Mouse (Mus musculus) embryonic facial prominence, embryonic 10.5 days (tissue): Measurements from ENCODE around the gene Slc12a4. TPM values are rescaled to one million over a fixed set of nuclear protein-coding genes. Genes with fewer than 3 reads are reported as not detected.
"Not testable (repeated sequence)": the region's sequence is repeated elsewhere in the genome, so short reads cannot be mapped to it uniquely, and the experiment has no call there.

Experiments used
- DNase-seq: peaks from one replicate; pipeline ENCODE4 v3.0.0-alpha.2; 2017; ENCODE audit warnings: low spot score
- H3K27ac ChIP-seq: fragments of 300-500 bp; sonication (generic); replicated peaks from 2 replicates; pipeline ENCODE4 v1.5.1; 2016; ENCODE audit warnings: mild to moderate bottlenecking
- H3K27me3 ChIP-seq: fragments of 300-500 bp; sonication (generic); replicated peaks from 2 replicates; pipeline ENCODE4 v1.6.1; 2016; ENCODE audit warnings: low read depth, mild to moderate bottlenecking; ENCODE audit not compliant: poor library complexity, severe bottlenecking
- H3K36me3 ChIP-seq: fragments of 300-500 bp; sonication (generic); replicated peaks from 2 replicates; pipeline ENCODE4 v1.6.1; 2016; ENCODE audit warnings: mild to moderate bottlenecking, moderate library complexity
- H3K4me1 ChIP-seq: fragments of 300-500 bp; sonication (generic); 2 replicates; pipeline ENCODE4 v1.6.1; 2016
- H3K4me3 ChIP-seq: fragments of 300-500 bp; sonication (generic); 2 replicates; pipeline ENCODE4 v1.5.1; 2016; ENCODE audit warnings: mild to moderate bottlenecking, moderate library complexity
- H3K9me3 ChIP-seq: fragments of 300-500 bp; sonication (generic); 2 replicates; pipeline ENCODE4 v1.6.1; 2016; ENCODE audit warnings: mild to moderate bottlenecking
- WGBS: fragments of 180-500 bp; shearing (Covaris S2); methylation state at CpG from one replicate; pipeline ENCODE4 v1.1.7; 2016; 5-methylcytosine and 5-hydroxymethylcytosine counted together
- polyA plus RNA-seq: library from polyadenylated mRNA; unstranded; fragments of >200 nt; fragmentation: Nextera tagmentation; extraction: Ambion mirVana; gene quantifications from 2 replicates; pipeline ENCODE4 v1.2.1, GENCODE M21; 2016

Slc12a4 gene
- polyA plus RNA-seq, 1 experiment from 2014 or later, result 33.9 TPM

GRCm38 (mm10) chr8:105993226-105993625, 27.3 kb upstream of the Slc12a4 start:
- WGBS, result 66% methylated on average over 4 of the region's 4 CpGs
- H3K9me3 ChIP-seq, result no peaks in the 10 kb centered on the region

DNA sequence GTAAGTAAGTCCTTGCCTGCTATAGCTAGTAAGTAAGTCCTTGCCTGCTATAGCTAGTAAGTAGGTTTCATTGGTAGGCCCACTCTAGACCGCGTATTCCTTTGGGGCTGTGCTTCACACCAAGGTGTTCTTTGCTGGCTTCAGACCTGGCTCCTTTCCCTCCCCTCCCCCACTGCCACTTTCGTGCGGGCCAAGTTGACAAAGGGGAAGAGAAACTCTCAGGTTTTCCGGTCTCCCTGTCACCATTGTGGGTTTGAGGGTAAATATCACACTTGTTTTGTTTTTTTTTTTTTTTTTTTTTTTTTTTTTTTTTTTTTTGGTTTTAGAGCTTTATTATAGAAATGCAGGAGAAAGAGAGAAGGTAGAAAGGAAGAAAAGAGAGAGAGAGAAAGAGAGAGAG, 26.6 kb upstream of the Slc12a4 start:
- no peak overlapping the region for H3K4me3 ChIP-seq
- H3K36me3 ChIP-seq, result no peaks in the 10 kb centered on the region
- no peaks in the 10 kb centered on the region for H3K9me3 ChIP-seq
- WGBS, result 67% methylated on average over 5 of the region's 5 CpGs
- no peaks in the 10 kb centered on the region; the same call in 1 of the 2 replicates for H3K27me3 ChIP-seq
- DNase-seq, result no peak
- H3K4me1 ChIP-seq, result peaks cover 10% of the 10 kb centered on the region; the same call in 1 of the 2 replicates
- H3K27ac ChIP-seq, result no peak overlapping the region

More at GRCm38 (mm10) chr8:105993226-105993625, 27.3 kb upstream of the Slc12a4 start:
- Histone ChIP-seq H3K36me3 (no peaks in the 10 kb centered on the region), H3K4me3 (no peak overlapping the region), H3K27me3 (no peaks in the 10 kb centered on the region; the same call in 1 of the 2 replicates), H3K4me1 (peaks cover 10% of the 10 kb centered on the region; the same call in 1 of the 2 replicates), H3K27ac (no peak overlapping the region)
- DNase-seq, result no peak

DNA sequence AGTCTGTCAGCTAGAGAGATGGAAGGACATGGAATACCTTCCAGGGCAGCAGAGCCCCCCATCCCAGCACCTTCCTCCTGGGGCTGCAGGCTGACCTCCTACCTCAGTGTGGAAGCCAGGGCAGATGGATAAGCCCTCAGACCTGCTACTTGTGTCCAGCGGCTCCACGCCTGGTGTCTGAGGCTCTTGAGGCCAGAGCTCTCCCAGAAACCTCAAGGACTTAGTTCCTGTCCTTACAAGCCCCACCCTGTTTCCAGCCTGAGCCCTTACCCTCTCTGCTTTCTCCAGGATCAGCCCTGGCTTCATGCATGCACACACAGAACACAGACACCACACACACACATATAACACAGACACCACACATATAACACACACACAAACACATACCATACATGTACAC, 25.6 kb upstream of the Slc12a4 start:
- Histone ChIP-seq H3K4me3 (no peak overlapping the region), H3K27me3 (no peaks in the 10 kb centered on the region; the same call in 1 of the 2 replicates), H3K36me3 (no peaks in the 10 kb centered on the region), H3K27ac (peak overlapping the region; percentile 70), H3K9me3 (no peaks in the 10 kb centered on the region), H3K4me1 (peaks cover 10% of the 10 kb centered on the region; the same call in 1 of the 2 replicates)
- 93% methylated on average over 2 of the region's 2 CpGs for WGBS
- no peak for DNase-seq

DNA sequence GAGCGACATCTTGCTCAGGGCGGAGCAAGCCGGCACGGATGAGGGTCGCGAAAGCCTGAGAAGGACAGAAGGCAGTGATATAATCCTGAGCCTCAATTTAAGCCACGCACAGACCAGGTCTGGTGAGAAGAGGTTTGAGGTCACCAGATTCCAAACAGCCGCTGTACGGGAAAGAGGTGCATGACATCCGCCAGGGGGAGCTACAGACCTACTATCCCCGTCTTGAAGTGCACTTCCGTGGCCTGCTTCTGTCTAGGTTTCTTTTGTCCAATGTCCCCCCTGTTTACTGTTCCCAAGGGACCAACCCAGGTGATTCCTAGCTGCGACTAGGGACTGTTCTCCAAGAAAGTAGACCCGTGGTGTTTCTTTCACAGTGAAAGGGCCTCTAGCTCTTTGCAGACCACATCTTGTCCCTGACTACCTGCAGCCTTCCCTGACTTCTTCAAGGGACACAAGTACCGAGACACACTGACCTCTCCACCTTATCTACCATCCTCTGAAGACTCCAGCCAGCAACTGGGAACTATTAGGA, 25.0 kb upstream of the Slc12a4 start, which contains the start of gene Dus2:
Dus2 (plus strand) TSS at position 482 of the 532 bp plus-strand sequence.
- Histone ChIP-seq H3K4me1 (peaks cover 10% of the 10 kb centered on the region; the same call in 1 of the 2 replicates), H3K27ac (peak within 1 kb of the TSS; percentile 70), H3K9me3 (no peaks in the 10 kb centered on the region), H3K36me3 (no peaks in the 10 kb centered on the region), H3K4me3 (0 out of 2 replicates have a peak within 1 kb of the TSS, but pooled peaks have one; percentile 23), H3K27me3 (no peaks in the 10 kb centered on the region; the same call in 1 of the 2 replicates)
- DNase-seq, result peak; percentile 85
- WGBS, result 12% methylated on average over 15 of the region's 15 CpGs

DNA sequence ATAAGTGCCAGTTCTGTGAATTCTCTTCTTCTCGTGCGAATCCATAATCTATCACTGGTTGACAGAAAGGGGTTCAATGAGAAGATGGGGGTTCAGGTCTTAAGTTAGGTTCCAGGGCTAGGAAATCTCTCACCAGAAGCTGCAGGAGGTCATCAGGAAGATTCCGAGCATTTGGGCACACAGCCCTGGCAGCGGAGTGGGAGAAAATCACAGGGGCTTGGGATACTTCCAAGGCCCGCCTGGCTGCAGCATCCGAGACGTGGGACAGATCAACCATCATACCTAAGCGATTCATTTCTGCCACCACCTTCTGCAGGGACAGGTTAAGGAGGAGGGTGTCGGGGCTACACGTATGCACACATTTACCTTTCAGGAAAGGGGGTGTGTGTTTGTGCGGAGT, 22.6 kb upstream of the Slc12a4 start:
- DNase-seq, result no peak
- Histone ChIP-seq H3K27ac (no peak overlapping the region), H3K4me3 (no peak overlapping the region), H3K27me3 (no peaks in the 10 kb centered on the region; the same call in 1 of the 2 replicates), H3K36me3 (no peaks in the 10 kb centered on the region), H3K9me3 (no peaks in the 10 kb centered on the region), H3K4me1 (peaks cover 10% of the 10 kb centered on the region; the same call in 1 of the 2 replicates)
- WGBS, result 88% methylated on average over 11 of the region's 11 CpGs

- H3K27me3 ChIP-seq, H3K9me3 ChIP-seq, H3K27ac ChIP-seq, DNase-seq, H3K4me1 ChIP-seq, H3K4me3 ChIP-seq, H3K36me3 ChIP-seq: not testable (repeated sequence)
- WGBS, result 83% methylated on average over 11 of the region's 11 CpGs
Observed at GRCm38 (mm10) chr8:105983406-105983805, 17.5 kb upstream of the Slc12a4 start.

DNA sequence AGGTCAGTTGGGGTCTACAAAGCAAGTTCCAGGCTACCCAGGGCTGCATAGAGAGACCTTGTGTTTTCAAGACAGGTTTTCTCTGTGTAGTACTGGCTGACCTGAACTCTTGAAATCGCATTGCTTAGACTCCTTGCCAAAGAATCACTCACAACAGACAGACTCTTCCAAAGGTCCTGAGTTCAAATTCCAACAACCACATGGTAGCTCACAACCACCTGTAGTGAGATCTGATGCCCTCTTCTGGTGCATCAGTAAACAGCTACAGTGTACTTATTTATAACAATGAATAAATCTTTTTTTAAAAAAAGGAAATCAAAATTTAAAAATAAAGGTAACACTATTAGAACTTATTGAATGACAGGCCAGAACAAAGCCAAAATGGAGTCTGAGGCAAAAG, 15.2 kb upstream of the Slc12a4 start:
- 89% methylated on average over 1 of the region's 1 CpGs for WGBS

GRCm38 (mm10) chr8:105979325-105979724, 13.4 kb upstream of the Slc12a4 start, which contains the start of gene Dpep3:
Dpep3 (minus strand) TSS chr8:105979429.
- no peak for DNase-seq
- 92% methylated on average over 15 of the region's 15 CpGs for WGBS
- Histone ChIP-seq H3K27ac (no peak within 1 kb of the TSS), H3K4me3 (no peak within 1 kb of the TSS), H3K36me3 (no peaks in the 10 kb centered on the region), H3K27me3 (no peaks in the 10 kb centered on the region), H3K9me3 (peaks cover 4% of the 10 kb centered on the region; the same call in 1 of the 2 replicates), H3K4me1 (no peaks in the 10 kb centered on the region)

More for the DNA sequence above, 15.2 kb upstream of the Slc12a4 start:
- no peaks in the 10 kb centered on the region for H3K36me3 ChIP-seq
- no peak for DNase-seq
- peaks cover 4% of the 10 kb centered on the region; the same call in 1 of the 2 replicates for H3K9me3 ChIP-seq
- H3K4me1 ChIP-seq, result no peaks in the 10 kb centered on the region
- no peaks in the 10 kb centered on the region for H3K27me3 ChIP-seq
- no peak overlapping the region for H3K27ac ChIP-seq
- no peak overlapping the region for H3K4me3 ChIP-seq

DNA sequence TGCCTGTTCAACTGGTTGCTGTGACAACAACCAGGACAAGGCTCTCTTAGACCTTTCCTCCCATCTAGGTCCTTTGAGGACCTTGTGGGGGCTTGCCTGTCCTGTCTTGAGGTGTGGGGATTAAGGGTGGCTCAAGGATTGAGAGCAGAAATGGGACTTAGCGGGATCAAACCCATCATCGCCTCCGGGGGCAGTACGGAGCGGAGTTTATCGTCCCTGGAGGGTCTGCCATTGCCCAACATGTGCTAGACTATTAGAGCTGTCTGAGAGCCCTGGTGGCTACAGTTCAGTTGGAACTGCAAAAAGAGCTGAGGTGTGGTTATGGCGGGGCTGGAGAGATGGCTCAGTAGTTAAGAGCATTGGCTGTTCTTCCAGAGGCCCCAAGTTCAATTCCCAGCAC, 9.5 kb upstream of the Slc12a4 start:
- 63% methylated on average over 7 of the region's 7 CpGs for WGBS
- no peak overlapping the region for H3K27ac ChIP-seq
- H3K36me3 ChIP-seq, result no peaks in the 10 kb centered on the region
- no peak for DNase-seq
- H3K9me3 ChIP-seq, result peaks cover 4% of the 10 kb centered on the region; the same call in 1 of the 2 replicates
- H3K4me1 ChIP-seq, result no peaks in the 10 kb centered on the region
- no peak overlapping the region for H3K4me3 ChIP-seq
- H3K27me3 ChIP-seq, result no peaks in the 10 kb centered on the region

DNA sequence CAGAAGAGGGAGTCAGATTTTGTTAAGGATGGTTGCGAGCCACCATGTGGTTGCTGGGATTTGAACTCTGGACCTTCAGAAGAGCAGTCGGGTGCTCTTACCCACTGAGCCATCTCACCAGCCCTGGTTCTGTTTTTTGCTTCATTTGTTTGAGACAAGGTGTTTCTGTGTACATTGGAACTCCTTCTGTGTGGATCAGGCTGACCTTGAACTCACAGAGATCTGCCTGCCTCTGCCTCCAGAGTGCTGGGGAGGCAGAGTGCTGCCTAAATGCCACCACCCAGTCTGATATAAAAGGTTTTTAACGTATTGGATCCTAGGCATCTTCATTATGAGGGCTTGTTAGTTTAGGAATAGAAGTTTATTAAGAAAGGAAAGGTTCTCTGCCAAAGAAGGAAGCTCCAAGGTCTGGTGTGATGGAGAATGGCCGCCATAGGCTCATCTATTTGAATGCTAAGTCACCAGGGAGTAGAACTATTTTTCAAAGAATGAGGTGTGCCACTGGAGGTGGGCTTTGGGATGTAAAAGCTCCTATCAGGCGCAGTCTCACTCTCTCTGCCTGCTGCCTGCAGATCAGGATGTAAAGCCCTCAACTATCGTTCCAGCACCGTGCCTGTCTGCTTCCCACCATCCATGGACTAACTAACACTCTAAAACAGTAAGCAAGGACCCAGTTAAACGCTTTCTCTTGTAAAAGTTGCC, 5.3 kb upstream of the Slc12a4 start:
- H3K9me3 ChIP-seq, result no peaks in the 10 kb centered on the region
- H3K36me3 ChIP-seq, result no peaks in the 10 kb centered on the region
- peaks cover 20% of the 10 kb centered on the region for H3K27me3 ChIP-seq
- H3K4me1 ChIP-seq, result peaks cover 11% of the 10 kb centered on the region
- H3K27ac ChIP-seq, result no peak overlapping the region
- no peak for DNase-seq
- 79% methylated on average over 8 of the region's 8 CpGs for WGBS
- no peak overlapping the region for H3K4me3 ChIP-seq

- no peak overlapping the region for H3K4me3 ChIP-seq
- no peak for DNase-seq
- H3K4me1 ChIP-seq, result peaks cover 27% of the 10 kb centered on the region
- peaks cover 27% of the 10 kb centered on the region for H3K27me3 ChIP-seq
- no peaks in the 10 kb centered on the region for H3K36me3 ChIP-seq
- 85% methylated on average over 1 of the region's 1 CpGs for WGBS
- H3K9me3 ChIP-seq, result no peaks in the 10 kb centered on the region
- H3K27ac ChIP-seq, result no peak overlapping the region
Observed at GRCm38 (mm10) chr8:105969367-105969766, 3.5 kb upstream of the Slc12a4 start.

GRCm38 (mm10) chr8:105966692-105967311, 905 bp upstream of the Slc12a4 start:
- H3K4me3 ChIP-seq, result peak overlapping the region; percentile 72
- H3K4me1 ChIP-seq, result peaks cover 38% of the 10 kb centered on the region
- 8% methylated on average over 19 of the region's 19 CpGs for WGBS
- no peaks in the 10 kb centered on the region for H3K9me3 ChIP-seq
- H3K36me3 ChIP-seq, result 0 out of 2 replicates have a peak, but pooled peaks cover 2% of the 10 kb centered on the region
- peak overlapping the region; percentile 85 for H3K27ac ChIP-seq
- H3K27me3 ChIP-seq, result peaks cover 30% of the 10 kb centered on the region
- DNase-seq, result peak; percentile 79
